Mouse (Mus musculus): ENCODE data around the gene Dnajb14.

DNA sequence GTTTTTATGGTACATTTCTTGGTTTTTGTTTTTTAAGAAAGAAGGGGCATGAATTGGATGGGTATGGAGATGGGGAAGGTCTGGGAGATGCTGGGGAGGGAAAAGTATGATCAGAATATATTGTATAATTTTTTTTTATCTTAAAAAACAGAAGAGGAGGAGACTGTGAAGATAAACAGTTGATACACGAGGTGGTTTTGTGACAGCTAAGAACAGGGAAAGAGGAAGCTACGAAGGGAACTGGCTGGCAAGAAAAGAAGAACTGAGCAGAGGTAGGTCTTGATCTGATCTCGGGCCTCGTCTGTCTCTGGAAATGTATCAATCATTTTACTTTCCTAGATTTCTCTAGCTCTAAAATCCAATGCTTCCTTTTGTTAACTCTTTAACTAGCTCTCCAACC lies 80.0 kb downstream of the Dnajb14 start:
- TF ChIP-seq CTCF (IDR thresholded peaks at IDR 0.05): no peak
- no peak for TF ChIP-seq EP300 (IDR thresholded peaks at IDR 0.05)
